Mouse (Mus musculus) olfactory bulb, adult 2 months (tissue): Measurements from ENCODE around the gene Pim1. TPM values are rescaled to one million over a fixed set of nuclear protein-coding genes. Genes with fewer than 3 reads are reported as not detected.
"Not testable (repeated sequence)": the region's sequence is repeated elsewhere in the genome, so short reads cannot be mapped to it uniquely, and the experiment has no call there.

ENCODE experiments used
- H3K27ac ChIP-seq: fragments of 200-500 bp; 2 replicates; pipeline ENCODE4 v1.5.1; 2012; ENCODE audit warnings: low read depth, low read length; ENCODE audit not compliant: insufficient read depth
- H3K4me1 ChIP-seq: fragments of 200-500 bp; 2 replicates; pipeline ENCODE4 v1.6.1; 2012; ENCODE audit warnings: low read length; ENCODE audit not compliant: control insufficient read depth, insufficient read depth
- H3K4me3 ChIP-seq: fragments of 200-500 bp; 2 replicates; pipeline ENCODE4 v1.5.1; 2012; ENCODE audit warnings: mild to moderate bottlenecking, low read depth, low read length, moderate library complexity; ENCODE audit not compliant: insufficient read depth
- CTCF ChIP-seq: fragments of 200-500 bp; IDR thresholded peaks from 2 replicates; pipeline ENCODE4 v1.5.1; 2012; ENCODE audit warnings: low read depth, mild to moderate bottlenecking, low read length, moderate library complexity; ENCODE audit not compliant: insufficient read depth
- POLR2A ChIP-seq: fragments of 200-500 bp; IDR thresholded peaks from 2 replicates; pipeline ENCODE4 v1.6.1; 2012; ENCODE audit warnings: mild to moderate bottlenecking, low read depth, low read length, moderate library complexity; ENCODE audit not compliant: insufficient read depth
- WGBS: fragments of 180-500 bp; shearing (Covaris S2); methylation state at CpG from one replicate; pipeline ENCODE4 v1.1.7; 2018; 5-methylcytosine and 5-hydroxymethylcytosine counted together
- polyA plus RNA-seq: library from polyadenylated mRNA; stranded (reverse); fragments of >200 nt; gene quantifications from 2 replicates; pipeline ENCODE4 v1.2.4, GENCODE M21; 2012; ENCODE audit warnings: low replicate concordance; ENCODE audit not compliant: missing spikeins, insufficient read depth, insufficient read length

Gene Pim1
- polyA plus RNA-seq, 1 experiment: not detected

- TF ChIP-seq CTCF: no peak
- no peak for TF ChIP-seq POLR2A
- H3K4me3 ChIP-seq: no peak overlapping the region
- H3K27ac ChIP-seq: no peak overlapping the region
- 84% methylated on average over 6 of the region's 6 CpGs for WGBS
- peaks cover 6% of the 10 kb centered on the region for H3K4me1 ChIP-seq
Observed at GRCm38 (mm10) chr17:29496211-29497070, 5.9 kb downstream of the Pim1 start.

DNA sequence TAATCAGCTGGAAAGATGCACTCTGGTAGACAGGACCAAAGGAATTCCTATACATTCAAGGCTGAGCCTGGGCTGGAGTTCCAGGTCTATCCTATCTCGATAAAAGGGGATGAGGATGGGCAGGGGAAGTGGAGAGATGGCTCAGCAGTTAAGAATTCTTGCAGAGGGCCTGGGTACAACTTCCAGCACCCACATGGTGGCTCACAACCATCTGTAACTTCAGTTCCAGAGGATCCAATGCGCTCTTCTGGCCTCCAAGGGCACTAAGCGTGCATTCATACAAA, 6.5 kb downstream of the Pim1 start:
- peaks cover under 1% of the 10 kb centered on the region; the same call in 1 of the 2 replicates for H3K4me1 ChIP-seq
- H3K4me3 ChIP-seq: no peak overlapping the region
- WGBS: 96% methylated on average over 3 of the region's 3 CpGs
- TF ChIP-seq POLR2A (no peak), CTCF (no peak)
- H3K27ac ChIP-seq: no peak overlapping the region

DNA sequence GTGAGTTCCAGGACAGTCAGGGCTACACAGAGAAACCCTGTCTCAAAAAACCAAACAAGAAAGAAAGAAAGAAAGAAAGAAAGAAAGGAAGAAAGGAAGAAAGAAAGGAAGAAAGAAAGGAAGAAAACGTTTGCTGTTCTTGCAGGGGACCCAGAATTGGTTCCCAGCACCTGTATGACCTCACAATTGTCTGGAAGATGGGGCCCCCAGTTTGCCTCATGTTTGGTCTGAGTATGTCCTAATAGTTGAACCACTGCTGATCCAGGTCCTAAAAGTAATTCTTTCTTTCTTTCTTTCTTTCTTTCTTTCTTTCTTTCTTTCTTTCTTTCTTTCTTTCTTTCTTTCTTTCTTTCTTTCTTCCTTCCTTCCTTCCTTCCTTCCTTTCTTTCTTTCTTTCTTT, 6.9 kb downstream of the Pim1 start:
- H3K4me1 ChIP-seq, H3K4me3 ChIP-seq: not testable (repeated sequence)
- WGBS: 88% methylated on average over 1 of the region's 1 CpGs

DNA sequence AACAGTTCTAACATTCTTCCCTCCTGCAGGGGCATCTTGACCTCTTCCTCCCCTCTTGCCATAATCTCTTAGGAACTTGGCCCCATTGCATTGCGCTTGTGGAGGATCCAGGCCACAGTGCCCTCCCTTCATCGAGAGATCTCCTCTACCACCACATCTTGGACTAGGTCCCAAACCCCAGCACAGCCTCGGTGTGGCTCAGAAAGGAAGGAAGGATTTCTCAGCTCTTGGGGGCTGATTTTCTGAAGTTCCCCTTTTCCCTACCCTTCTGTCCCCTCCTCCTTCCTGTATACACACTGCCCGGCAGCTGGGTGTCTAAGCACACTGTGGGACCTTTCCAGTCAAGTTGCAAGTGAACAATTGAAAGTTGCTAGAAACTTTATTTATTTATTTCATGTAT, 7.5 kb downstream of the Pim1 start:
- H3K4me3 ChIP-seq: no peak overlapping the region
- no peaks in the 10 kb centered on the region for H3K4me1 ChIP-seq
- 60% methylated on average over 4 of the region's 4 CpGs for WGBS
- no peak overlapping the region for H3K27ac ChIP-seq
- TF ChIP-seq CTCF: no peak
- no peak for TF ChIP-seq POLR2A

More for the DNA sequence above, 6.9 kb downstream of the Pim1 start:
- H3K27ac ChIP-seq: not testable (repeated sequence)

- WGBS: 97% methylated on average over 2 of the region's 2 CpGs
- not testable (repeated sequence) for H3K4me1 ChIP-seq, H3K27ac ChIP-seq, H3K4me3 ChIP-seq
Observed at GRCm38 (mm10) chr17:29498952-29499351, 8.4 kb downstream of the Pim1 start.

GRCm38 (mm10) chr17:29499511-29499910, 9.0 kb downstream of the Pim1 start:
- H3K27ac ChIP-seq: no peak overlapping the region
- H3K4me1 ChIP-seq: no peaks in the 10 kb centered on the region; the same call in 1 of the 2 replicates
- TF ChIP-seq POLR2A (no peak), CTCF (no peak)
- WGBS: 91% methylated on average over 6 of the region's 6 CpGs
- H3K4me3 ChIP-seq: no peak overlapping the region

- no peak for TF ChIP-seq CTCF
- no peak for TF ChIP-seq POLR2A
- H3K4me3 ChIP-seq: no peak overlapping the region
- no peak overlapping the region for H3K27ac ChIP-seq
- 88% methylated on average over 7 of the region's 7 CpGs for WGBS
- no peaks in the 10 kb centered on the region; the same call in 1 of the 2 replicates for H3K4me1 ChIP-seq
Observed at GRCm38 (mm10) chr17:29500243-29500740, 9.7 kb downstream of the Pim1 start.

- Histone ChIP-seq H3K27ac (no peak overlapping the region), H3K4me1 (no peaks in the 10 kb centered on the region; the same call in 1 of the 2 replicates), H3K4me3 (no peak overlapping the region)
- WGBS: 85% methylated on average over 17 of the region's 17 CpGs
- TF ChIP-seq CTCF (no peak), POLR2A (no peak)
Observed at GRCm38 (mm10) chr17:29500802-29501469, 10.4 kb downstream of the Pim1 start.

- WGBS: 85% methylated on average over 7 of the region's 7 CpGs
- no peaks in the 10 kb centered on the region; the same call in 1 of the 2 replicates for H3K4me1 ChIP-seq
Observed at GRCm38 (mm10) chr17:29502005-29502668, 11.6 kb downstream of the Pim1 start.

More at GRCm38 (mm10) chr17:29502005-29502668, 11.6 kb downstream of the Pim1 start:
- H3K4me3 ChIP-seq: no peak overlapping the region
- no peak for TF ChIP-seq CTCF
- TF ChIP-seq POLR2A: no peak
- no peak overlapping the region for H3K27ac ChIP-seq
